Mouse (Mus musculus) hindbrain, embryonic 16.5 days (tissue): ENCODE measurements at regions not wholly inside any gene's neighbourhood (a gene's known extent, or its start where the extent isn't known, plus 50 kb on each side); places are given as distances from the start of the nearest gene placed in this dataset.

Experiments used
- ATAC-seq: fragments of 200-750 bp; cut with Nextera tagmentation; 2 replicates; pipeline ENCODE4 v1.8.0; 2017; ENCODE audit warnings: moderate TSS enrichment, moderate library complexity
- H3K27ac ChIP-seq: fragments of 300-500 bp; sonication (generic); 2 replicates; pipeline ENCODE4 v1.5.1; 2014; ENCODE audit warnings: low read depth, mild to moderate bottlenecking, control low read depth, low read length, moderate library complexity
- H3K27me3 ChIP-seq: fragments of 300-500 bp; sonication (generic); replicated peaks from 2 replicates; pipeline ENCODE4 v1.6.1; 2014; ENCODE audit warnings: low read length; ENCODE audit not compliant: control insufficient read depth, insufficient read depth
- H3K36me3 ChIP-seq: fragments of 300-500 bp; sonication (generic); 2 replicates; pipeline ENCODE4 v1.6.1; 2014; ENCODE audit warnings: mild to moderate bottlenecking, low read length, moderate library complexity, mixed read lengths; ENCODE audit not compliant: control insufficient read depth, insufficient read depth
- H3K4me1 ChIP-seq: fragments of 300-500 bp; sonication (generic); 2 replicates; pipeline ENCODE4 v1.6.1; 2014; ENCODE audit warnings: low read depth, low read length; ENCODE audit not compliant: control insufficient read depth, insufficient read depth
- H3K4me2 ChIP-seq: fragments of 300-500 bp; sonication (generic); 2 replicates; pipeline ENCODE4 v1.6.1; 2014; ENCODE audit warnings: mild to moderate bottlenecking, low read length, control low read depth, moderate library complexity
- H3K4me3 ChIP-seq: fragments of 300-500 bp; sonication (generic); 2 replicates; pipeline ENCODE4 v1.5.1; 2014; ENCODE audit warnings: mild to moderate bottlenecking, low read length, control low read depth, moderate library complexity
- H3K9ac ChIP-seq: fragments of 300-500 bp; sonication (generic); 2 replicates; pipeline ENCODE4 v1.6.1; 2014; ENCODE audit warnings: low read depth, mild to moderate bottlenecking, control low read depth, low read length, moderate library complexity
- H3K9me3 ChIP-seq: fragments of 300-500 bp; sonication (generic); 2 replicates; pipeline ENCODE4 v1.6.1; 2014; ENCODE audit warnings: mild to moderate bottlenecking, low read length, moderate library complexity; ENCODE audit not compliant: control insufficient read depth
- WGBS: fragments of 180-500 bp; shearing (Covaris S2); extraction: QIAGEN DNeasy Blood & Tissue Kit; methylation state at CpG from one replicate; pipeline ENCODE4 v1.1.7; 2014; 5-methylcytosine and 5-hydroxymethylcytosine counted together

DNA sequence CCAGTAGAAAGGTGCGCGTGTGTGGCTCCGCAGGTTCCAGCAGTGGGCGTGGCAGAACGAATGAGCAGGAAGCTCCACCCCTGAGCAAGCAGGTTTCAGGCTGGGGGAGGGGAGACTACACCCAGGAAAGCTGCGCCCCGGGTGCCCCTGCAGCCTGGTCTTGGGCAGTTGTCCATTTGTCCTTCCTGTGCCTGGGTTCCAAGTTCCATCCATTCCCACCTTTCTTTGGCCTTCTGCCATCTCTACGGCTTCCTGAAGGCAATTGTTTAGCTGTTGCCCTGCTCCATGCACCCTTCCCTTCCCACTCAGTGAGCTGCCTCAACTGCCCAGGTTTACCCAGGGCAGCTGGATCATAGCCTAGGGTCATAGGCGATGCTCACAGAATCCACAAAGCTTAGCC lies 70.9 kb upstream of the Mrps22 start:
- no peaks in the 10 kb centered on the region for H3K9me3 ChIP-seq
- H3K4me3 ChIP-seq, result no peak overlapping the region
- H3K27ac ChIP-seq, result no peak overlapping the region
- H3K36me3 ChIP-seq, result no peaks in the 10 kb centered on the region
- no peaks in the 10 kb centered on the region for H3K4me1 ChIP-seq
- no peak for ATAC-seq
- H3K9ac ChIP-seq, result no peak overlapping the region
- H3K27me3 ChIP-seq, result no peaks in the 10 kb centered on the region
- WGBS, result 44% methylated on average over 8 of the region's 9 CpGs
- H3K4me2 ChIP-seq, result no peak overlapping the region

- WGBS, result 73% methylated on average over 23 of the region's 23 CpGs
These were observed 67.2 kb upstream of the Mrps22 start for GRCm38 (mm10) chr9:98668423-98669330.

DNA sequence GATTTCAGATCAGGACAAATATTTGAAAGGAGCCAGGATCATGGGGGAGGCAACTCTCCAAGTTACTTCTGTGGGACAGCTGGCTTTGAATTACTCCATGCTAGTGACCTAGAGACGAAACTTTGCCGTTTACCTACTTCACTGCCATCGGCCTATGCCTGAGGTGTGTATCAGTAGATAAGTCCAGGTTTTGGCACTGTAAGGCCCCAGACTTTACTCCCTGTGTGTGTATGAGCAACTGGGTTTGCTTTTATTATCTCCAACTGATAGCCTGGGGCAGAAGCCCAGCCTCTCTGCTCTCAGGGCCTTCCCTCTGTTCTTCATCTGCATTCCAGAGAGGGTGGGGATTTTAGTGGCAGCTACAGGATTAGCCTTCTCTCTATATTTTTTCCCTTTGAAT lies 65.6 kb upstream of the Mrps22 start:
- H3K9ac ChIP-seq, result no peak overlapping the region
- H3K27ac ChIP-seq, result no peak overlapping the region
- H3K9me3 ChIP-seq, result no peaks in the 10 kb centered on the region
- no peak overlapping the region for H3K4me2 ChIP-seq
- 96% methylated on average over 3 of the region's 3 CpGs for WGBS
- no peaks in the 10 kb centered on the region for H3K4me1 ChIP-seq
- no peaks in the 10 kb centered on the region for H3K36me3 ChIP-seq
- ATAC-seq, result no peak
- H3K27me3 ChIP-seq, result no peaks in the 10 kb centered on the region
- no peak overlapping the region for H3K4me3 ChIP-seq

More at GRCm38 (mm10) chr9:98668423-98669330, 67.2 kb upstream of the Mrps22 start:
- Histone ChIP-seq H3K27ac (no peak overlapping the region), H3K4me3 (no peak overlapping the region), H3K4me2 (no peak overlapping the region), H3K27me3 (no peaks in the 10 kb centered on the region), H3K36me3 (no peaks in the 10 kb centered on the region), H3K4me1 (no peaks in the 10 kb centered on the region), H3K9ac (no peak overlapping the region), H3K9me3 (no peaks in the 10 kb centered on the region)
- no peak for ATAC-seq

DNA sequence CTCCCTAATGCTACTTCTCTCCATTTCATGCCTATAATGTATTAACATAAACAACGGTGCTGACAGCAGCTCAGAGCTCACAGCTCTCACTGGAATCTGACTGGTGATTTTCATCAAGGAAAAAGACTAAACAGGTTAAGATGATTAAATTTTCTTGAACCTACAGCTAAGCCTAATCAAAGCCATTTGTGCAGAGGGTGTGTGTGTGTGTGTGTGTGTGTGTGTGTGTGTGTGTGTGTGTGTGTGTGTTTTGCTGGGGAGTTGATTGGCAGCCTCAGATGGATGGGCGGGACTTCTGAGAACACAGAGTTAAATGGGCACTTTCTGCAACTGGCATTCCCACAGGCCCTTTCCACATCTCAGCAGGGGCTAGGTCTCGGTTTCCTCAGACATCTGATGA lies 61.6 kb upstream of the Mrps22 start:
- no peak overlapping the region for H3K4me3 ChIP-seq
- no peak overlapping the region for H3K9ac ChIP-seq
- H3K4me2 ChIP-seq, result no peak overlapping the region
- 55% methylated on average over 3 of the region's 3 CpGs for WGBS
- H3K9me3 ChIP-seq, result no peaks in the 10 kb centered on the region
- H3K27ac ChIP-seq, result no peak overlapping the region
- no peaks in the 10 kb centered on the region for H3K27me3 ChIP-seq
- no peaks in the 10 kb centered on the region for H3K36me3 ChIP-seq
- no peak for ATAC-seq
- no peaks in the 10 kb centered on the region for H3K4me1 ChIP-seq

DNA sequence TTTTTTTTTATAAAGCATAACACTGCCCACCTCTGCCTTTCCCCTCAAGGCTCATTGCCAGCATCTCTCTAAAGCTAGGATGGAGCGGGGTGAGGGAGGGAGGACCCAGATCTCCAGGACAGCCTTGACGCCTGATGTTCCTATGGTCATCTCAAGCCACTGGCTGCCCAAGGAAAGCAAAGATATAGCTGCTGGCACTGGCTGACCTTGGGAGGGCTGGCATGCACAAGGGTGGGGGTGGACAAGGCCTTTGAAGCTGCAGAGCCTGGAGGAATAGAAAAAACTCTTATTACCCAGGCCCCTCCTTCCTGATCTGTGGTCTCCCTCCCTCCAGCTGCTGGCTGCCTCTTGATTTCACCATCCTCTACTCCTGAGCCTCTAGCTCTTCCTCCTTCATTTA lies 50.2 kb upstream of the Mrps22 start:
- Histone ChIP-seq H3K4me3 (no peak overlapping the region), H3K27me3 (no peaks in the 10 kb centered on the region), H3K27ac (no peak overlapping the region), H3K36me3 (no peaks in the 10 kb centered on the region), H3K9me3 (no peaks in the 10 kb centered on the region), H3K9ac (no peak overlapping the region), H3K4me2 (no peak overlapping the region), H3K4me1 (no peaks in the 10 kb centered on the region)
- ATAC-seq, result no peak
- 74% methylated on average over 2 of the region's 2 CpGs for WGBS
